Mouse (Mus musculus): ENCODE measurements around the gene Fars2.

DNA sequence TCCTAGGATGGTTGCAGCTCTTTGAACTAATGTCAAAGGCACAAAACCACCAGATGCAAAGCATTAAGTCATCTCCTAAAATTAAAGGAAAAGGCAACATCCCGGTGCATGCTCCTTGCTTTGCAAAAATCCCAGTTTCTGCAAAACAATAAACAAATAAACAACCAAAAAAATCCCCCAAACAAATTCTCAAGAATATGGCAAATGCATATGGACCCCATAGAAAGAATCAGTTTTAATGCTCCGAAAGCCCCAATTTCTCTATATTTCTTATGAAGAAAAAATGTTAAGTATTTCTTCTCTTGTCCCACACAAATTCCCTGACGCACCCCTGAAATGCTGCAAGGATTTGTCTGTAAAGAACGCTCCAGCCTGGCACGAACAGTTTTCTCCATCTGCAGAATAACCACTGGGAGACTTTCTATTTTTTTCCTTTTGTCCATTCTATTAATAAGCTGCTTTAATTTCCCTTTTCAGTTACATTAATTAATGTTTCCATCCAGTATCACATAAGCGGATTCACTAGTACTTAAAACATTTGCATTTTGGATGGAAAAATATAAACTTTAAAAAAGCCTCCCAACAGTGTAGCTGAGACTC lies 615.8 kb downstream of the Fars2 start:
- no peak for TF ChIP-seq CTCF (IDR thresholded peaks at IDR 0.05; ENCODE audit: low read depth, low read length)
- no peak for TF ChIP-seq TAL1 (conservative IDR thresholded peaks at IDR 0.05; ENCODE audit: low read depth, low read length)
